Mouse (Mus musculus) C2C12 (cell line): ENCODE data around the gene Prelp.

Source experiments
- CTCF ChIP-seq: IDR thresholded peaks from one replicate; pipeline ENCODE4 v1.5.1; 2011; ENCODE audit not compliant: control insufficient read depth, insufficient read depth, insufficient read length
- MAX ChIP-seq: IDR thresholded peaks from one replicate; pipeline ENCODE4 v1.6.1; 2011; ENCODE audit warnings: mild to moderate bottlenecking, control low read depth
- MYOD1 ChIP-seq: IDR thresholded peaks from one replicate; pipeline ENCODE4 v1.6.1; 2011; ENCODE audit warnings: low read depth; ENCODE audit not compliant: control insufficient read depth, insufficient read length
- MYOG ChIP-seq: IDR thresholded peaks from one replicate; pipeline ENCODE4 v1.6.1; 2011; ENCODE audit not compliant: control insufficient read depth, insufficient read length; ENCODE audit errors: extremely low read depth
- USF1 ChIP-seq: IDR thresholded peaks from one replicate; pipeline ENCODE4 v1.6.1; 2011; ENCODE audit warnings: low read depth, mild to moderate bottlenecking, control low read depth, moderate library complexity

DNA sequence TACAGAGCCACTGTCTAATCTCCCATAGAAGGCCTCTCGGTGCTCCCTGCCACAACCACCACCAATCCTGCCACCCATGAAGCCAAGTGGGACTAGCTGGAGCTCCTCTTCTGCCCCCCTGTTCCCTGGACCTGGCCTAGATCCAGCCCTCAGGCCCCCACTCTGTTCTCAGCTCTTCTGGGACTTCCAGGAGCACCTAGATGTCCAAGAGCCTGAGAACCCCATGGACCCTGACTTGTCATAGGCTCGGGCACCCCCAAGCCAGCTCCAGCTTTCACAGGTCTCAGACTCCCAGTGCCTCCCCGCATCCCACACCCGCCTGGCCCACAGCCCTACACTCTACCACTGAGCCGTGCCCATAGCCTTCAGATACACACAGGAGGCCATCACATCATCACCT, 1.9 kb upstream of the Prelp start:
- no peak for TF ChIP-seq CTCF
- TF ChIP-seq MYOG, result no peak
- TF ChIP-seq USF1, result no peak
- TF ChIP-seq MYOD1, result no peak
- no peak for TF ChIP-seq MAX
